11 mouse cellular contexts compared by ENCODE assay signal in the genomic region with DNA sequence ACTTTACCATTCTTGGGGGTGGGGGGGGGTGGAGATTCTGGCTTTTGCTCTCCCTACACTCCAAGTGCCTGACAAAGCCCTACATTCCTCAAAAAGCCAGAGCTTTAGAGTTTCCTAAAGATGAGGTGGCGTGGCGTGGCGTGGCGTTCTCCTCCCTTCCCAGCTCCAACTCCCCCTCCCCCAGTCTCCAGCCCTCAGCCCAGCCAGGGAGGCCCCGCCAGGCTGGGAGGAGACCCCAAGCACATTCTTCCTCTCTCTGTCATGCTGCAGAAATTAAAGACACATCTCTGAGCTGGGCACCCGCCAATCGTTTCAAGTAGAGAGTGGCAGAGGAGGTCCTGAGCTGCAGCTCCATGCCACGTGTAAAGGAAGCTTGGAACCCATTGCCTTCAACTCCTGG. TPM values are rescaled to one million over a fixed set of nuclear protein-coding genes. Genes with fewer than 3 reads are reported as not detected.
A peak's percentile ranks its signal among the peaks of the same experiment; 100 is the strongest.
DNase-seq lines count a peak whose midpoint lies in the region; ATAC-seq and TF ChIP-seq lines count a peak whose summit lies in the region.
"Had no signal": no experiment of that assay in that cellular context is flagged by ENCODE, and none has a peak within 500 bp of the region (broad histone marks: within the 10 kb centered on the region; RNA-seq: fewer than 3 reads in every experiment).

No protein-coding gene starts in this region.

- H3K4me1 ChIP-seq in kidney, embryonic 15.5 days, result peaks cover 79% of the 10 kb centered on the region
- H3K4me1 ChIP-seq in embryonic fibroblast, embryonic 13.5 days (ENCODE audit: control insufficient read depth, insufficient read depth, low read length), result peaks cover 21% of the 10 kb centered on the region
- peaks cover 82% of the 10 kb centered on the region for H3K4me1 ChIP-seq in limb, embryonic 10.5 days

- no peak overlapping the region for H3K4me3 ChIP-seq in kidney, embryonic 15.5 days (replicated peaks)
- no peak overlapping the region for H3K4me3 ChIP-seq in embryonic fibroblast, embryonic 13.5 days (ENCODE audit: insufficient read depth, low read length)
- no peak overlapping the region for H3K4me3 ChIP-seq in limb, embryonic 10.5 days

- H3K9me3 ChIP-seq in kidney, embryonic 15.5 days (replicated peaks), result no peaks in the 10 kb centered on the region
- no peaks in the 10 kb centered on the region for H3K9me3 ChIP-seq in limb, embryonic 10.5 days (replicated peaks)
- H3K9me3 ChIP-seq: G1E had no signal

- H3K27me3 ChIP-seq in kidney, embryonic 15.5 days, result peaks cover 43% of the 10 kb centered on the region
- peaks cover 57% of the 10 kb centered on the region for H3K27me3 ChIP-seq in limb, embryonic 10.5 days (ENCODE audit: low read depth, poor library complexity, severe bottlenecking)

- no peak for DNase-seq in kidney, adult 9 months
- DNase-seq in Muller cell, postnatal 12 days (ENCODE audit: inconsistent ontology term), result peak; percentile 79
- peak; percentile 54 for DNase-seq in limb, embryonic 10.5 days (ENCODE audit: low spot score)
- DNase-seq in thymus, postnatal 10 days (ENCODE audit: low spot score in 2 of 2), result no peak
- DNase-seq in ovary, adult 18-20 months (ENCODE audit: low spot score), result no peak

- 18% methylated on average over 8 of the region's 8 CpGs for WGBS in kidney, embryonic 15.5 days
- 15% methylated on average over 8 of the region's 8 CpGs for WGBS in limb, embryonic 10.5 days

- H3K27ac ChIP-seq in kidney, embryonic 15.5 days, result peak overlapping the region; percentile 90
- H3K27ac ChIP-seq in embryonic fibroblast, embryonic 13.5 days (ENCODE audit: insufficient read depth, low read length), result peak overlapping the region; percentile 99
- H3K27ac ChIP-seq in limb, embryonic 10.5 days, result peak overlapping the region; percentile 65

- no peak overlapping the region for H3K9ac ChIP-seq in kidney, embryonic 15.5 days

- no peak for ATAC-seq in kidney, embryonic 15.5 days (replicated peaks; ENCODE audit: low FRiP score)
- no peak for ATAC-seq in erythroblast, adult 5-6 weeks (replicated peaks; ENCODE audit: low FRiP score, poor library complexity, severe bottlenecking)
- ATAC-seq: inflammation-experienced regulatory T-cells, adult 6 months had no signal

- TF ChIP-seq POLR2A in embryonic fibroblast, embryonic 13.5 days (IDR thresholded peaks at IDR 0.05; ENCODE audit: low read depth, low read length), result peak; percentile 60; the same call in 1 of the 2 replicates

- H3K36me3 ChIP-seq in kidney, embryonic 15.5 days, result no peaks in the 10 kb centered on the region
- no peaks in the 10 kb centered on the region for H3K36me3 ChIP-seq in limb, embryonic 10.5 days
- H3K36me3 ChIP-seq: G1E had no signal

- H3K4me2 ChIP-seq in kidney, embryonic 15.5 days, result peak overlapping the region; percentile 24

- no peak for TF ChIP-seq CTCF in embryonic fibroblast, embryonic 13.5 days (IDR thresholded peaks at IDR 0.05; ENCODE audit: borderline replicate concordance, insufficient read depth, low read length)

RNA-seq across cellular contexts. Expression of a gene that starts 2.4 kb away (rescaled TPM):
- 1,101 and 1,120 TPM in 2 replicates for polyA plus RNA-seq in kidney, embryonic 15.5 days (2015; fragmentation: Nextera tagmentation; extraction: Ambion mirVana)
- polyA plus RNA-seq in embryonic fibroblast, embryonic 13.5 days (2011; ENCODE audit: insufficient read length, low read depth, missing spikeins), result 6,098 and 7,850 TPM in 2 replicates
- 81.4 and 104 TPM in 2 replicates for polyA plus RNA-seq in limb, embryonic 10.5 days (2016; fragmentation: Nextera tagmentation; extraction: Ambion mirVana)
- total RNA-seq in erythroblast, adult 5-6 weeks (2015; ENCODE audit: low replicate concordance), result 0.21 TPM in 1 of 2 replicates, not detected in the other
- total RNA-seq in erythroblast, adult 5-6 weeks (2017; ENCODE audit: low replicate concordance), result 0.68 TPM in 1 of 2 replicates, not detected in the other
- polyA plus RNA-seq: G1E had no signal

RNA-seq across cellular contexts. Expression of a gene that starts 33.8 kb away (rescaled TPM):
- not detected in 2 replicates for polyA plus RNA-seq in kidney, embryonic 15.5 days (2015; fragmentation: Nextera tagmentation; extraction: Ambion mirVana)
- polyA plus RNA-seq in embryonic fibroblast, embryonic 13.5 days (2011; ENCODE audit: insufficient read length, low read depth, missing spikeins), result not detected in 2 replicates
- polyA plus RNA-seq in limb, embryonic 10.5 days (2016; fragmentation: Nextera tagmentation; extraction: Ambion mirVana), result not detected in 2 replicates
- not detected in 2 replicates for total RNA-seq in erythroblast, adult 5-6 weeks (2015; ENCODE audit: low replicate concordance)
- total RNA-seq in erythroblast, adult 5-6 weeks (2017; ENCODE audit: low replicate concordance), result not detected in 2 replicates
- total RNA-seq: G1E had no signal
- polyA plus RNA-seq: cortical plate, adult 2 months; G1E; inflammation-experienced regulatory T-cells, adult 6 months had no signal

RNA-seq across cellular contexts. Expression of a gene that starts 42.5 kb away (rescaled TPM):
- 1.2 and 1.7 TPM in 2 replicates for polyA plus RNA-seq in kidney, embryonic 15.5 days (2015; fragmentation: Nextera tagmentation; extraction: Ambion mirVana)
- polyA plus RNA-seq in embryonic fibroblast, embryonic 13.5 days (2011; ENCODE audit: insufficient read length, low read depth, missing spikeins), result not detected in 2 replicates
- polyA plus RNA-seq in limb, embryonic 10.5 days (2016; fragmentation: Nextera tagmentation; extraction: Ambion mirVana), result 0.23 TPM in 1 of 2 replicates, not detected in the other
- not detected in 2 replicates for total RNA-seq in erythroblast, adult 5-6 weeks (2015; ENCODE audit: low replicate concordance)
- not detected in 2 replicates for total RNA-seq in erythroblast, adult 5-6 weeks (2017; ENCODE audit: low replicate concordance)
- polyA plus RNA-seq: G1E; inflammation-experienced regulatory T-cells, adult 6 months had no signal

RNA-seq across cellular contexts. Expression of a gene that starts 57.3 kb away (rescaled TPM):
- 10.0 and 10.6 TPM in 2 replicates for polyA plus RNA-seq in kidney, embryonic 15.5 days (2015; fragmentation: Nextera tagmentation; extraction: Ambion mirVana)
- 44.3 and 61.7 TPM in 2 replicates for polyA plus RNA-seq in embryonic fibroblast, embryonic 13.5 days (2011; ENCODE audit: insufficient read length, low read depth, missing spikeins)
- polyA plus RNA-seq in limb, embryonic 10.5 days (2016; fragmentation: Nextera tagmentation; extraction: Ambion mirVana), result 9.9 and 10.8 TPM in 2 replicates
- 21.9 and 30.7 TPM in 2 replicates for total RNA-seq in erythroblast, adult 5-6 weeks (2015; ENCODE audit: low replicate concordance)
- 41.1 and 45.2 TPM in 2 replicates for total RNA-seq in erythroblast, adult 5-6 weeks (2017; ENCODE audit: low replicate concordance)

Comparison
In these comparisons a context has a peak if more than half of its experiments do, and no peak if none do; other contexts are left out.
1. DNase-seq: peak in Muller cell, postnatal 12 days (single experiment) and limb, embryonic 10.5 days (single experiment); none in kidney, adult 9 months (single experiment), thymus, postnatal 10 days (0 of 2) and ovary, adult 18-20 months (single experiment).
2. RNA of a gene that starts 2.4 kb away (polyA plus RNA-seq): 6,098 to 7,850 TPM in embryonic fibroblast, embryonic 13.5 days and 1,101 to 1,120 TPM in kidney, embryonic 15.5 days; 81.4 to 104 TPM in limb, embryonic 10.5 days; every median in the first group is over 10 times any median in the second.
3. Peak in every context shown above with its lines, with median percentiles within 50 percentile points of each other: H3K27ac ChIP-seq.